Mouse (Mus musculus) pancreas, adult 10 weeks (tissue): Measurements from ENCODE around the gene Nol9. TPM values are rescaled to one million over a fixed set of nuclear protein-coding genes. Genes with fewer than 3 reads are reported as not detected.

Experiments
- polyA plus RNA-seq: library from polyadenylated mRNA; stranded (reverse); fragments of 350-450 nt; fragmentation: Illumina TruSeq; extraction: RNeasy Lipid Tissue Mini Kit (QIAGEN cat#74804); gene quantifications from one replicate; pipeline ENCODE4 v1.2.3, GENCODE M21; 2015; ENCODE audit warnings: low read depth, low replicate concordance; ENCODE audit not compliant: insufficient read depth

The Nol9 gene
- polyA plus RNA-seq, result 5.2 TPM

DNA sequence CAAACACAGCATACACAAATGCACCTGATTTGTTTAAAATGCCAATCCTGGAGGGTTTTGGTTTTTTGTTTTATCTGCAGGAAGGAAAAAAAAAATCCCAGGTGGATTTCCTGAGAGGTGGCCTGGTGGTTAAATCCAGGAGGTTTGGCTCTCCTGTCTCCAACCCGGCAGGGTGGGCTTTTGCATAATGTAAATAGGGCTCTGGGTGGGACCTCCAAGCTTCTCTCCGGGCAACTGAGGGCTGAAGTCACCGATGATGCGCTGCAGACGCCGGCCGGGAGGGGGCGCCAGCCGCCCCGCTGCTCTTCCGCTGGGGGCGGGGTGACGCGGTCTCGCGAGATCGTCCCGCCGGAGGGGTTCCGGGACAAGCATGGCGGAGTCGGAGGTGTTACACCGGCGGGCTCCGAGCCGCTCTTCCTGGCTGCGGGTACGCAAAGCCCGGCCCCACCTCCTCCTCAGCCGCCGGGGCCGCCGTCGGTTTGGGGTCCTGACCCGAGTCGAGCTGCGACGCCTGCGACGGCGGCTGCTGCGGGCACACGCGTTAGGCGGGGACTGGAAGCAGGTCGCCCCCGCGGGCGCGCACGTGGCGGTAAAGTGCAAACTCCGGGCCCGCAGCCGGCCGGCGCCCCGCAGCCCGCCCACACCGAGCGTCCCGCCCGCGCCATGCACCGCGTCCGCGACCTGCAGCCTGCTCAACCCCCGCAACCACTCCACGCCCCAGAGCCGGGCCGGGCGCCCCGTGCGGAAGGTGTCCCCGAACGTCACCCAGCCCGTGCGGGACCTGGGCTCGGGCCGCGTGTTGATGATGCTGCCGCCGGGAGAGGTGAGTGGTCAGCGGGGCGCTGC, at the start of gene Nol9:
Gene Nol9, plus strand, starts transcription at position 337 of the 846 bp plus-strand sequence.

DNA sequence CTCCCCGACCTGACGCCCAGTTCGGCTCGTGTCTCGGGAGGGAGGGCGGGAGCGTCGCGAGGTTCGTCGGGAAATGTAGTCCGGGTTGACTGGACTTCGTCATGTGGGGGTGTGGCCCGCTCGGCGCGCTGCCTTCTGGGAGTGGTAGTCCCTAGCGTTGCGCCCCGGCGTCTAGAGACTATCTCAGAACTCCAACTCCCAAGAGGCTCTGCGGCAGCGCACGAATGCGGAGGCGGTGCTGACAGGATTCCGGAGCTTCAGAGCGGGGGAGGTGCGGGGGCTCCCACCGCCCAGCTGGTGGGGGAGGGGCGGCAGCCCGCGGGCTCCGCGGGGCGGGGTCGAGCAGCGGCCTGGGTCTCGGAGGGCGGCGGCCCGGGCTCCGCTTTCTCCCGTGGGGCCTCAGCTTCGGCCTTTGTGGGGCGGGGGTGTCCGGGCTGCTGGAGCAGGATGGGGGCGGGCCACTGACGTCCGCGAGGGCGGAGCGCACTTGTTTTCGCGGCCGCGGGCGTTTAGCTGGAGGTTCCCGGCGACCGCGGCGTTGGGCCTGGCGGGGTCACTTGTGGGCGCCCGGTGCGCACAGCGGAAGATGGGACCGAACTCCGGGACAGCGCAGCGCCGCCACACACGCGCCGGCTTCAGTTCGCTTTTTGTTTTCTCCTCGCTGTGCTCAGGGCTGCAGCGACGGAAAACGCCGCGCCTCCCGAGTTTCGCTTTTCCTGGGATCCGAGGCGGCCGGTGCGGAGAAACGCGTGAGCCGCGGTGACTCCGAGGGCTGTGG, 42.8 kb upstream of the Nol9 start, which contains the start of gene Phf13:
Gene Phf13, minus strand, starts transcription at position 86 of the 778 bp plus-strand sequence.

GRCm38 (mm10) chr4:152008622-152009075, 30.5 kb upstream of the Nol9 start, which contains the start of gene Klhl21:
Gene Klhl21, plus strand, starts transcription at chr4:152008803.

GRCm38 (mm10) chr4:152027524-152027923, 11.6 kb upstream of the Nol9 start, which contains the start of gene Zbtb48:
Gene Zbtb48, minus strand, starts transcription at chr4:152027671.

GRCm38 (mm10) chr4:152038225-152038984, 716 bp upstream of the Nol9 start, which contains the start of gene Tas1r1:
Gene Tas1r1, minus strand, starts transcription at chr4:152038568.

GRCm38 (mm10) chr4:152072121-152072601, 33.0 kb downstream of the Nol9 start, which contains the start of gene Plekhg5:
Gene Plekhg5, plus strand, starts transcription at chr4:152072498.

Other genes with a start within 250 kb of the Nol9 start
- 2.3 TPM for gene Camta1, start 177.4 kb upstream of the Nol9 start, polyA plus RNA-seq
- 16.4 TPM for gene Dnajc11, start 105.6 kb upstream of the Nol9 start, polyA plus RNA-seq
- 14.0 TPM for gene Thap3, start 50.3 kb upstream of the Nol9 start, polyA plus RNA-seq
- 3.2 TPM for gene Phf13, start 43.1 kb upstream of the Nol9 start, polyA plus RNA-seq
- gene Klhl21, start 30.5 kb upstream of the Nol9 start, polyA plus RNA-seq, result 4.6 TPM
- 9.8 TPM for gene Zbtb48, start 11.7 kb upstream of the Nol9 start, polyA plus RNA-seq
- not detected for gene Tas1r1, start 753 bp upstream of the Nol9 start, polyA plus RNA-seq
- 7.3 TPM for gene Plekhg5, start 33.2 kb downstream of the Nol9 start, polyA plus RNA-seq
- 2.1 TPM for gene Tnfrsf25, start 76.6 kb downstream of the Nol9 start, polyA plus RNA-seq
- gene Espn, start 113.0 kb downstream of the Nol9 start, polyA plus RNA-seq, result 1.5 TPM
- not detected for gene Hes2, start 119.5 kb downstream of the Nol9 start, polyA plus RNA-seq
- gene Acot7, start 138.8 kb downstream of the Nol9 start, polyA plus RNA-seq, result 6.0 TPM
- 4.5 TPM for gene Gpr153, start 234.9 kb downstream of the Nol9 start, polyA plus RNA-seq